Mouse (Mus musculus) C2C12 (cell line): ENCODE results near the gene Aph1c. TPM values are rescaled to one million over a fixed set of nuclear protein-coding genes. Genes with fewer than 3 reads are reported as not detected.
A peak's percentile ranks its signal among the peaks of the same experiment; 100 is the strongest.

Experiments
- H3K27me3 ChIP-seq: one replicate; pipeline ENCODE4 v1.6.1; 2011; ENCODE audit not compliant: control insufficient read depth, insufficient read depth, insufficient read length
- H3K36me3 ChIP-seq: one replicate; pipeline ENCODE4 v1.6.1; 2011; ENCODE audit not compliant: control insufficient read depth, insufficient read depth
- H3K4me3 ChIP-seq: one replicate; pipeline ENCODE4 v1.5.1; 2011; ENCODE audit warnings: mild to moderate bottlenecking, control low read depth; ENCODE audit not compliant: poor library complexity, insufficient read depth, severe bottlenecking
- H3K79me2 ChIP-seq: one replicate; pipeline ENCODE4 v1.6.1; 2011; ENCODE audit not compliant: control insufficient read depth, insufficient read depth
- H3K79me3 ChIP-seq: one replicate; pipeline ENCODE4 v1.6.1; 2011; ENCODE audit warnings: low read depth, control low read depth
- H3ac ChIP-seq: one replicate; pipeline ENCODE3; 2011; ENCODE audit warnings: low read depth; ENCODE audit not compliant: control insufficient read depth, insufficient read length
- CEBPB ChIP-seq: IDR thresholded peaks from one replicate; pipeline ENCODE4 v1.6.1; 2011; ENCODE audit warnings: low read depth, mild to moderate bottlenecking, control low read depth, moderate library complexity
- CTCF ChIP-seq: IDR thresholded peaks from one replicate; pipeline ENCODE4 v1.5.1; 2011; ENCODE audit not compliant: control insufficient read depth, insufficient read depth, insufficient read length
- FOSL1 ChIP-seq: IDR thresholded peaks from one replicate; pipeline ENCODE4 v1.8.0; 2011; ENCODE audit warnings: mild to moderate bottlenecking, low read length; ENCODE audit not compliant: poor library complexity, insufficient read depth, severe bottlenecking
- MAX ChIP-seq: IDR thresholded peaks from one replicate; pipeline ENCODE4 v1.6.1; 2011; ENCODE audit warnings: mild to moderate bottlenecking, control low read depth
- MYOD1 ChIP-seq: IDR thresholded peaks from one replicate; pipeline ENCODE4 v1.6.1; 2011; ENCODE audit warnings: low read depth; ENCODE audit not compliant: control insufficient read depth, insufficient read length
- MYOG ChIP-seq: IDR thresholded peaks from one replicate; pipeline ENCODE4 v1.6.1; 2011; ENCODE audit not compliant: control insufficient read depth, insufficient read length; ENCODE audit errors: extremely low read depth
- USF1 ChIP-seq: IDR thresholded peaks from one replicate; pipeline ENCODE4 v1.6.1; 2011; ENCODE audit warnings: low read depth, mild to moderate bottlenecking, control low read depth, moderate library complexity
- long read RNA-seq, 2 experiments: library from polyadenylated mRNA; unstranded; transcript quantifications; one replicate each; pipeline ENCODE4 v2.0.0; 2019 to 2020
- polyA plus RNA-seq: library from polyadenylated mRNA; unstranded; fragments of >200 nt; fragmentation: generic; extraction: Trizol; gene quantifications from one replicate; pipeline ENCODE4 v1.2.1, GENCODE M21; 2012; ENCODE audit warnings: missing spikeins

Aph1c gene
- polyA plus RNA-seq, result 0.49 TPM
- long read RNA-seq, experiment 1, full-length matches to known transcripts, result 4 of 6 reads
- long read RNA-seq, experiment 1, partial matches to known transcripts, result 0 of 6 reads
- long read RNA-seq, experiment 1, other reads (novel, unspliced or antisense), result 2 of 6 reads
- long read RNA-seq, experiment 2, full-length matches to known transcripts, result 2 of 2 reads
- long read RNA-seq, experiment 2, partial matches to known transcripts, result 0 of 2 reads
- long read RNA-seq, experiment 2, other reads (novel, unspliced or antisense), result 0 of 2 reads

DNA sequence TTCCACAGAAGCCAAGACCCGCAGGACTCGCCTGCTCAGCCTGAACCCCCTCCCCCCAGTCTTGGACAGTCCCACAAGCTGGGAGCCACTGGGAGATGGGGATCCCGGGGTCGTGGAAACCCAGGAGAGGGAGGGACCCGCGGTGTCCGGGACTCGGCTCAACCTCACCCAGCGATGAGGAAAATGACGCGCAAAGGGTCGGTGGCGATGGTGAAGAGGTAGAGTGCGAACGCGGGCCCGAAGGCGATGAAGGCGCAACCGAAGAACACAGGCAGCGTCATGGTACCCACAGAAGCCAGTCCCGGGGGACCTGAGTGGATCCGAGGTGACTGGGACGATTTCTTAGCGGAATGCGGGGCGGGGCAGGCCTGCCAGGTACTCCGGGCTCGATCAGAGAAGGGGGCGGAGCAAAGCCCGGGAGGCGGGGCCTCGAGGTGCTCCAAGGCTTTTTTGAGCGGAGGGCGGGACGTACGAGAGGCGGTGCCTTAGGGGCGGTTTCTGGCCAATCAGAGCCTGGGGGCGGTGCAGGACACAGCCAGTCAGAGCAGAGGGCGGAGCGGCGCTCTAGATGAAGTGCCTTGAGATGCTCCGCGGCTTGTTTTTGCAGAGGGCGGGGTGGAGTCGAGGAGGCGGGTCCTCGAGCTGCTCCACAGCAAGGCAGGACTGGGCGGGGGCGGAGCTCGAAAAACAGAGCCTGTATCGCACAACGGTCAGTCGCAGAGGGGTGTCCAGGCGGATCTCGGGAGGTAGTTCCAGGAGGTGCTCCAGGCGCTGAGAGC, at the start of gene Aph1c:
Gene Aph1c (minus strand): TSS at position 409 of the 779 bp plus-strand sequence.
- no peaks in the 10 kb centered on the region for H3K79me2 ChIP-seq
- H3ac ChIP-seq, result peak within 1 kb of the TSS; percentile 5
- H3K27me3 ChIP-seq, result no peaks in the 10 kb centered on the region
- no peaks in the 10 kb centered on the region for H3K79me3 ChIP-seq
- no peaks in the 10 kb centered on the region for H3K36me3 ChIP-seq
- peak within 1 kb of the TSS; percentile 26 for H3K4me3 ChIP-seq
- no peak for TF ChIP-seq USF1
- TF ChIP-seq MAX, result no peak
- TF ChIP-seq MYOG, result no peak
- TF ChIP-seq CTCF, result no peak
- no peak for TF ChIP-seq FOSL1

DNA sequence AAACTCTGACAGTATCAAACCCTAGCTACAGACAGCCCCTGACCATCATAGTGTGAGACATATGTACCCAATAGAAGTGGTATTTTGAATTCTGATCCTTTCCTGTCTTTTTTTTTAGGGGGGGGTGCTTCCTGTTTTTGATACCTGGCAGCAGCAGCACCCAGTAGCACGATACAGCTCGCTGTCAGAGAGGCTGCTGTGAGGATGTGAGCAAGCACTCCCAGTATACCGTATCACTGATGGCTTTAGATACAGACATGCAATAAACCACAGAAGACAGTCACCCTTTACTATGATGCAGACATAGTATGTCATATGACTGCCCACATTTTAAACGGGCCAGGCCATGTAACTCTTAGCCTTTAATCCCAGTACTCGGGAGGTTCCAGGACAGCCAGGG, 49.0 kb upstream of the Aph1c start:
- no peaks in the 10 kb centered on the region for H3K27me3 ChIP-seq
- no peak overlapping the region for H3K4me3 ChIP-seq
- no peak for TF ChIP-seq CEBPB
- no peaks in the 10 kb centered on the region for H3K79me2 ChIP-seq
- no peaks in the 10 kb centered on the region for H3K79me3 ChIP-seq
- H3K36me3 ChIP-seq, result no peaks in the 10 kb centered on the region
- H3ac ChIP-seq, result no peak overlapping the region

DNA sequence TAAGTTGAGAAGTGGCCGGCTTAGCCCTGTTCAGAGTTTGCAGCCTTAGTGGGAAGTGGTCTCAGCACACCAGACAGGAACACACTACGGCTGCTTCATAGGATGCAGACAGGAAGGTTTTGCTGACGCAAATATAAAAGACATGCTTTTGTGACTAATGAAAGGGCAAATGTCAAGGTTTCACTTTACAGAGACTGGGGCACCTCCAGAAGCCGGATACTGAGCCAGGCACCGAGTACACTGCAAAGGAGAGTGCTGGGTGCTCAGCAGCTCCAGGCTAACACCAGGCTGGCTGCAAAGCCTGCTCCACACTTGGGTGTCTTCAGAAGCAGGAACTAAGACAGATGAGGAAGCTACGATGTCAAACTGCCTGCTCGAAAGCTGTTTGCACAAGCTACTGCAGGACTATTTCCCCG, 47.9 kb upstream of the Aph1c start:
- H3K4me3 ChIP-seq, result no peak overlapping the region
- TF ChIP-seq MYOG (no peak), CTCF (no peak), FOSL1 (no peak)

DNA sequence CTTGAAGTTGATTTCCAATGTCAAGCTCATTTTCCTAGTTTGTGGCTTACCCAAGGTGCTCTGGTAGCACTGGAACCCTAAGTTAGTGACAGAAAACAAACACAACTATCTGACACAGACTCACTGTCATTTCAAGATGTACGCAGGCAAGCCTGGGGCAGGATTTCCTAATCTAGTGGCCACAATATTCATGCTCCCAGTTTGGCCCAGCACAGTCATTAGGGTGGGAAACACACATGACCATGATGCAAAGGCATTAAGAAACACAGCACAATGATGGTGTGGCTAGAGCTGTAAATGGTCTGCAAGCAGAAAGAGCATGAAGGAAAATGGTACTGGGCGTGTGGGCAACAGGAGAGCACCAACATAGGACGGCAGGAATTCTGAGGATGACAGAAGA, 47.3 kb upstream of the Aph1c start:
- no peaks in the 10 kb centered on the region for H3K79me2 ChIP-seq
- H3K36me3 ChIP-seq, result no peaks in the 10 kb centered on the region
- TF ChIP-seq MYOD1 (no peak), CEBPB (no peak), USF1 (no peak), MAX (no peak), MYOG (no peak)

More for the DNA sequence above, 47.9 kb upstream of the Aph1c start:
- H3ac ChIP-seq, result no peak overlapping the region
- no peaks in the 10 kb centered on the region for H3K27me3 ChIP-seq
- no peaks in the 10 kb centered on the region for H3K36me3 ChIP-seq
- no peaks in the 10 kb centered on the region for H3K79me3 ChIP-seq
- H3K79me2 ChIP-seq, result no peaks in the 10 kb centered on the region

DNA sequence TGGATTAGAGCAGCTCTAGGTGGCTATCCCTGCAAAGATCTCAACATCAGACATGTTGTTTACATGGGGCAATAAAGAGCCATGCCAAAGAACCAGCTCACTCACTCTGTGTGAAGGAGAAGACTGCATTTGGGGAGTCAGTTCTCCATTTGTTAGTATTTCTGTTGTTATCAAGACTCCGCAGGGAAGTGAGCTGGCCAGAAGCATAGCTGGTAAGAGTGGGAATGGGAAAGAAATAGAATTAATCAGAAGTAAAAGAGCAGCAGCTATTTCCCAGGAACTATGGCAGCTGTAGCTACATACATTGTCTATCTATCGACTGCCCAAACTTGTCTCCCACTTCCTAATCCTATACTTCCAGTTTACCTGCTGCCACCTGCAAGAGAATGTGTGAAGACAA, 46.2 kb upstream of the Aph1c start:
- no peak overlapping the region for H3ac ChIP-seq
- TF ChIP-seq CEBPB (no peak), MAX (no peak), MYOG (no peak), FOSL1 (no peak), MYOD1 (no peak), CTCF (no peak), USF1 (no peak)
- no peaks in the 10 kb centered on the region for H3K36me3 ChIP-seq
- peaks cover 1% of the 10 kb centered on the region for H3K79me3 ChIP-seq
- no peak overlapping the region for H3K4me3 ChIP-seq
- H3K79me2 ChIP-seq, result no peaks in the 10 kb centered on the region
- H3K27me3 ChIP-seq, result no peaks in the 10 kb centered on the region

More for the DNA sequence above, 47.3 kb upstream of the Aph1c start:
- no peaks in the 10 kb centered on the region for H3K79me3 ChIP-seq
- H3ac ChIP-seq, result no peak overlapping the region
- no peaks in the 10 kb centered on the region for H3K27me3 ChIP-seq
- H3K4me3 ChIP-seq, result no peak overlapping the region

DNA sequence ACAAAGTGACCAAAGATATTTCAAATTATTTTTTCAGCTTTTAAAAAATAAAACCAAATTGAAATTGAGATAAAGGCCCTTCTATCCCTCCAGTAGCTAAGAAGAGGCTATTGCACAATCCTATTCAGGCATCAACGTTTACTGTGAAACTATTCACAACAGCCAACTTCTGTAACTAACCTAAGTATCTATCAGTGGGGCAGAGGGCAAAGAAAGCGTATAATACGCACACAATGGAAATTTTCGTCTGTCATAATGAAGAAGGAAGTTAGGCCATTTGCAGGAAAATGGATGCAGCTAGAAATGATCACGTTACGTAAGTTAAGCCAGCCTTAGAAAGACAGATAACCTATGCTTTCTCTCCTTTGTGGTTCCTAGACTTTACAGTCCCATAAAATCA, 45.0 kb upstream of the Aph1c start:
- no peaks in the 10 kb centered on the region for H3K36me3 ChIP-seq
- no peaks in the 10 kb centered on the region for H3K27me3 ChIP-seq
- peaks cover 2% of the 10 kb centered on the region for H3K79me3 ChIP-seq
- no peak overlapping the region for H3K4me3 ChIP-seq
- TF ChIP-seq CTCF (no peak), CEBPB (no peak), MYOD1 (no peak), FOSL1 (no peak), USF1 (no peak), MAX (no peak), MYOG (no peak)
- H3K79me2 ChIP-seq, result no peaks in the 10 kb centered on the region
- no peak overlapping the region for H3ac ChIP-seq
